Mouse (Mus musculus): ENCODE results near the gene Traf3ip3.

The Traf3ip3 gene

GRCm38 (mm10) chr1:193207503-193207902 is 6.0 kb upstream of the Traf3ip3 start, which contains the start of gene Lamb3:
TSS of gene Lamb3 (plus strand) at chr1:193207699.
- DNase-seq (ENCODE audit: low read depth, low spot score): no peak

- DNase-seq (ENCODE audit: low read depth, low spot score): no peak
Observed at GRCm38 (mm10) chr1:193205431-193205830, 3.9 kb upstream of the Traf3ip3 start.

- DNase-seq (ENCODE audit: low read depth, low spot score): no peak
Observed at GRCm38 (mm10) chr1:193203821-193204220, 2.3 kb upstream of the Traf3ip3 start.

- no peak for DNase-seq (ENCODE audit: low read depth, low spot score)
Observed at GRCm38 (mm10) chr1:193200640-193201382, 692 bp downstream of the Traf3ip3 start.

- no peak for DNase-seq (ENCODE audit: low read depth, low spot score)
Observed at GRCm38 (mm10) chr1:193198312-193198711, 3.2 kb downstream of the Traf3ip3 start.

- DNase-seq (ENCODE audit: low read depth, low spot score): no peak
Observed at GRCm38 (mm10) chr1:193197494-193198205, 3.9 kb downstream of the Traf3ip3 start.

- no peak for DNase-seq (ENCODE audit: low read depth, low spot score)
Observed at GRCm38 (mm10) chr1:193195169-193195810, 6.2 kb downstream of the Traf3ip3 start.

- DNase-seq (ENCODE audit: low read depth, low spot score): no peak
Observed at GRCm38 (mm10) chr1:193194416-193195140, 6.9 kb downstream of the Traf3ip3 start.

- DNase-seq (ENCODE audit: low read depth, low spot score): no peak
Observed at GRCm38 (mm10) chr1:193191675-193192283, 9.7 kb downstream of the Traf3ip3 start.

- DNase-seq (ENCODE audit: low read depth, low spot score): no peak
Observed at GRCm38 (mm10) chr1:193189771-193190170, 11.7 kb downstream of the Traf3ip3 start.

- DNase-seq (ENCODE audit: low read depth, low spot score): peak; percentile 16
Observed at GRCm38 (mm10) chr1:193189151-193189621, 12.3 kb downstream of the Traf3ip3 start.

GRCm38 (mm10) chr1:193188257-193188656 is 13.2 kb downstream of the Traf3ip3 start:
- no peak for DNase-seq (ENCODE audit: low read depth, low spot score)

GRCm38 (mm10) chr1:193181104-193181503 is 20.4 kb downstream of the Traf3ip3 start:
- no peak for DNase-seq (ENCODE audit: low read depth, low spot score)

- DNase-seq (ENCODE audit: low read depth, low spot score): no peak
Observed at GRCm38 (mm10) chr1:193174143-193174733, 27.3 kb downstream of the Traf3ip3 start.

GRCm38 (mm10) chr1:193173810-193174129 is 27.7 kb downstream of the Traf3ip3 start:
- DNase-seq (ENCODE audit: low read depth, low spot score): no peak

GRCm38 (mm10) chr1:193172991-193173809 is 28.3 kb downstream of the Traf3ip3 start:
- DNase-seq (ENCODE audit: low read depth, low spot score): peak; percentile 99

GRCm38 (mm10) chr1:193169856-193170255 is 31.6 kb downstream of the Traf3ip3 start:
- DNase-seq (ENCODE audit: low read depth, low spot score): no peak

- DNase-seq (ENCODE audit: low read depth, low spot score): no peak
Observed at GRCm38 (mm10) chr1:193169228-193169627, 32.3 kb downstream of the Traf3ip3 start.

GRCm38 (mm10) chr1:193167746-193168145 is 33.8 kb downstream of the Traf3ip3 start, which contains the start of gene A130010J15Rik:
TSS of gene A130010J15Rik (plus strand) at chr1:193168046.
- no peak for DNase-seq (ENCODE audit: low read depth, low spot score)
